Mouse (Mus musculus): ENCODE results near the gene Aagab.

The Aagab gene

DNA sequence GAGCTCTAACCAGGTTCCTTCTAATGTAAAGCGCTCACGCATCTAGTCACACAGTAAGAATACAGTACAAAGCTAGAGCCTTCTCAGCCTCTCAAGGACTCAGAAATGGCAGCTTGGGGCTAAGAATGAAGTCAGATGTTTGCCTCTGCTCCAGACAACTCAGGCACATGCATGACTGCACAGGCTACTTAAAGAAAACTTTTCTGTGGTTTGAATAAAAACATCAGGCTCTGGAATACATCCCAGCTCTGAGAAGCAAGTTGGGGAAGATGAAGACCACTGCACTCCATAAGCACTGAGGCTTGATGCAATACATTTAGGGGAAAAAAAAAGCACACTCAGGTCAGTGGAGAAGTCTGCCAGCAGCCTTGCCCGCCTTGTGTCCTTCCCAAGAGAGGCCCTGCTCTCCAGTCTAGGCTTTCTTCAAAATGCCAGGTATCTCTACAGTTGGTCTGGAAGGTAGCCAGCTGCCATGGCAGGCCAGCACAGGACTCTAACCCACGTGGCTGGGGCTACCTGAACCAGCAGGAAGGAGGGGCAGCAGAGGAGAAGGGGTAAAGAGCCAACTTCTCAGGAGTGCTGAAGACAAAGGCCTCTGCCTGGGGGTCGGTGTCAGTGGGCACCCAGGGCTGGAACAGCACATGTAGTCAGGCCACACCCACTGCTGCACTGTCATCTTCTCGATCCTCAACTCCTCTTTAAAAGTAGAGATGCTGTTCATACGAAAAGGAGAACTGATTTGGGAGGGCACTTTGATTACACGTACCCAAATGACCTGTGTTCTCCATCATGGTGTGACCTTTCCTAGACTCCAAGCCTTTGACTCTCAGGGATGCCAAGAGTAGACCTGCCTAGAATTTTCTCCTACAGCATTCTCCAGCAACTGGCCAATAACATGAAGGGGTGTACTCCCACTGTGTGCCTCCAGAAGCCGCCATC is 45.4 kb downstream of the Aagab start:
- no peak for DNase-seq (ENCODE audit: low spot score in 2 of 2)

DNA sequence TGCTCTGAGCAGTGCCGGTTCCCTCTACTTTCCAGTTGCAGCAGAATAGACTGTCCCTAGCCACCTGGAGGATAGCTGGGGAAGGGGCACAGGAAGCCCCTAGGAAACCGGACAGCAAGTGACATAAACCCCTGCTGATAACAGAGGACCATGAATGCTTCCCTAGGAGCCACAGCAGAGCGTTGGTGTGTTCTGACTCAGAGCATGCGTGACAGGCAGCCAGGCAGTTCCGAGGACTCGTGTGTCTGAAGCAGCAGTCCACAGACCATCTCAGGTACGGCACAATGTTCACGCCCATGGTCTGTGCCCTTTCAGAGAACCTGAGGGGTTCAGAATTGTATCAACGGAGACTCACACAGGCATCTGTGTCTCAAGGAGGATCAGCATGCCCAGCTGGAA is 46.1 kb downstream of the Aagab start:
- DNase-seq (ENCODE audit: low spot score in 2 of 2): no peak

DNA sequence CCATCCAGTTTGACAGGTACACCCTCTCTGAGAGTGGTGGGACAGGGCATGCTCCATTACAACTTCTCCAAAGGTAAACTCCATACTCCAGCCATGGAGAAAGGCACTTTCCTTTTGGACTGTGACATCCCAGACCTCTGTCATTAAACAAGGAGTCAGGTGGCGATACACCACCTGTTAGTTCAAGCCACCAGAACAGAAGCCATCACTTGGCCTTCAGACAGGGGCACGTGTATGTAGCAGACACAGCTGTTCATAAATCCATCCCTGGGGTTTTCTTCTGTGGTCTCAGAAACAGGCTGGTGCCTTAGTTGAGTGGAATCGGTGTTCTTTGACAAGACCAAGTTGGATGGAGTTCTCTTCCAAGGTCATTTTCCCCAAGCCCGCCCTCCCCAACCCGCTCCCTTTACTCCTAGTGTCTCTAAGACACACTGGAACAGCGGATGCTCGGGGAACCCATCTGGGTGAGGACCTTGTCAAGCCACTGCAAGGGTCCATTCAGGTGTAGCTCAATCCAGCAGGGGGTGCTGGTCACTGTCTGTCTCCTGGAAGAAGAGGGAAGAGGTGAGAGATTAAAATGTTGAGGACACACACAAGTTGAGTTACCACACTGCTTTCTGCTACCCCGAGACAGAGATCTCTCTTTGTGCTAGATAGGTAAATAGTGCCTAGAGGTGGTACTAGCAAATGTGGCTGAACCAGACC is 47.5 kb downstream of the Aagab start:
- peak; percentile 29 to 67 for DNase-seq (ENCODE audit: low spot score in 2 of 2)

DNA sequence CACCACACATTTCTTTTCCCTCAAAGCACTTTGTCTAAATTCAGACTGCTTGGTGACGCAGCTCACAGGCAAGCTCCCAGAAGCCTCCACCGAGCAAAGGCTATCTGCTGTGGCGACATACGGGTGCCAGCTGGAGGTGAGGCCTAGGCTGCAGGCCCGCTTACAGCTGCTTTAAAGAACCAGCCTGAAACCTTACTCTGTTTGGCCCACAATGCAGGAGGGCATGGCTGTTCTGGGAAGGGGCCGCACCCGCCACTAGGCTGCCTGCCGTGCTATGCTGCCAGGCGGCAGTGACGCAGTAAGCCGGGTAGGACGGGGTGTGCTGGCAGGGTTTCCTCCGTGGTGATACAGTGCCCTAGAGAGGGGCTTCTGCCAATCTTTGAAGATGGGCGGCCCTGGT is 48.4 kb downstream of the Aagab start:
- DNase-seq (ENCODE audit: low spot score in 2 of 2): no peak

DNA sequence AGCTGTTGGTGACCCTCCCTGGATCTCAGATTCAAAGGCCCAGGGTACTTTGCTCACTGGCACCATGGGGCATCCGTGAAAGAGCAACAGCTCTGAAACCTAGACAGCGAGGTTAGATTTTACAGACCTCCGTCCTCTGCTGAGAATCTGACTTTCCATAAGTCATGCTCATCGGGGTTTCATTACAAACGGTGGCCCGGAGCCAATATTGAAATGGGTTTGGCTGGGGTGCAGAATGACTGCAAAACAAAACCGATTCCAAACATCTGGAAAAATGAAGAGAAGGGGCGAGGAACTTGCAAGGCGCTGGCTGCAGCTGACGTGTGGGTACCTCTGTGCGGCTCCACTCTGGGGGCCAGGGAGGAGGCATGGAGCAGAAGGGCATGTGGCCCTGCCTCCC is 49.1 kb downstream of the Aagab start:
- DNase-seq (ENCODE audit: low spot score in 2 of 2): no peak

DNA sequence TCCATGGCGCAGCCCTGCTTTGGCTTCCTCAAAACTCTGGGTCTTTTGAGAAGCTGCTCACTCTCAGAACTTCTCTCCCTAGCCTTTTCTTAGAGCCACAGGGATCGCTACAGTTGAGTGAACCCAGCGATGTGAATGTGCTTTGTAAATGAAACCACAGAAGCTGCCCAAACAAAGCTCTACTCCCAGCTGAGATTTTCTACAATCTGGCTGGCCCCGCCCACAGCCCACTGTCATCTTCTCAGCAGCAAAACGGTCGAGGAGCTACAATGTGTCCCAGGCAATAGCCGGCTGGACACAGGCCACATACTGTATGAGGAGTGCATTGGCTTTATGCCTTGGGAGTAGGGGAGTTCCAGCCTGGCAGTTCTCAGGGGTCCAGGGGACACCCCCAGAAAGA is 51.2 kb downstream of the Aagab start:
- no peak for DNase-seq (ENCODE audit: low spot score in 2 of 2)

DNA sequence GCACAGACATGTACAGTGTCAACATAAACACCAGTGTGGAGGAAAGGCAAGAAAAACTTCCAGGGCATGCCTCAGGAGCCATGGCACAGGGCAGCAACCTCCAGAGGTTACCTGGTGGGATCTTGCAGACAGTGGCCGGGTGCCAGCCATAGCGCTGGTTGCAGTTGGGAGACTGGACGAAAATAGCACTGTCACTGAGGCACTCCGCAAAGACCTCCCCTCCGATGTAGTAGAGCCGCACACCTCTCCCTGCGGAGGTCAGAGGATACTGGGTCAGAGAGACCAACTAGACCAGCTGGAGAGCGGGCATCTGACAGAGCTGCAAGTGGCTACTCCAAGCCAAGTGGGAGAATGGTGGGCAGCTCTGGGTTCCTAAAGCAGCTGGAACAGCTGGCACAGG is 52.1 kb downstream of the Aagab start:
- DNase-seq (ENCODE audit: low spot score in 2 of 2): no peak

DNA sequence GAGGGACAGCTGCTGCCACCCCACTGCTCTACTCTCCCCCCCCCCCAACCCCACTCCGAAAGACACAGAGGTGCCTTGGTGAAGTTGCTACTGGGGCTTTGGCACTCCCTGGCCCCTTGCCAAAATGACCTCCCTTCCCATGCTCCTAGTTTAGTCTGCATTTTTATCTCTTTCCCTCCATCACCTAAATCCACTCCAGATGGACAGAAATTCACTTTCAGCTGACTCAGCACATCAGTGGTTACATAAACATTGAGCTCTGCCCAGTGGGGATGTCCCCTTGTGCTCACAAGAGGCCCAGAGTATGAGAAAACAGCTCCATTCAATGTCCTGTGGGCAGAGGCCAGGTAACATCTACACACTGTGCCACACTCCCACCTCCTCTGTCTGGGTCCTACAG is 52.6 kb downstream of the Aagab start:
- no peak for DNase-seq (ENCODE audit: low spot score in 2 of 2)

DNA sequence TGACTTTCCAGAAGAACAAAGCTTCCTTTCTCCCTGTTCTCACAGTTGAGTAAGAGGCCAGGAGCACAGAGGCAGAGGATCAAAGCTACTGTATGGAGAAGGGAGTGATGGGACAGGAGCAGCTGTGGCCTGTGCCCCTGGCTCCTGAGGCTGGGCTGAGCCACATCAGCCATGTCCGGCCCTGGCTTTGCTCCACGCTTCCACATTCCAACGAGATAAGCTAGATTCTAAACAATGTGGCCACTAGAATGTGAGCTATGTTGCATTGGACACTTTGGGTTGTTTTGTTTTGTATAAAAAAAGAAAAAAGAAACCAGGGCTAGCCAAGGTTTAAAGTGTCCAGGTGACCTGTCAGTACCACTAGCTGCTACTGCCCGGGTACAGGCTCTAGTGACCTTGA is 54.7 kb downstream of the Aagab start:
- DNase-seq (ENCODE audit: low spot score in 2 of 2): no peak

DNA sequence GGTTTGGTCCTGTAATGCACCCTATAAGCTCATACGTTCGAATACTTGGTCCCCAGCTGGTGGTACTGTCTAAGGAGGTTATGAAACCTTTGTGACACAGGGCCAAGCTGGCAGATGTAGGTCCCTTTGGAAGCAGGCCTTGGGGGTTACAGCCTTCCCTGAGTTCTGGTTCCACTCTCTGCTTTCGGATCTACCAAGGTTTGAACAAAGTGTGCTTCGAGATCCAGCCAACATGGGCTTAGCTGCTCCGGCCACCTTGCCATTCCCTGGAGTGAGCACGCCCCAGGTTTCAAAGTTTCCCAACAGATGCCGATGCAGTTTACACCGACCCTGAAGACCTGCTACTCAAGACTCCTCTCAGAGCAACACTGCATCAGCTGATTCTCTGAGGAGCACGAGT is 56.0 kb downstream of the Aagab start:
- DNase-seq (ENCODE audit: low spot score in 2 of 2): no peak

DNA sequence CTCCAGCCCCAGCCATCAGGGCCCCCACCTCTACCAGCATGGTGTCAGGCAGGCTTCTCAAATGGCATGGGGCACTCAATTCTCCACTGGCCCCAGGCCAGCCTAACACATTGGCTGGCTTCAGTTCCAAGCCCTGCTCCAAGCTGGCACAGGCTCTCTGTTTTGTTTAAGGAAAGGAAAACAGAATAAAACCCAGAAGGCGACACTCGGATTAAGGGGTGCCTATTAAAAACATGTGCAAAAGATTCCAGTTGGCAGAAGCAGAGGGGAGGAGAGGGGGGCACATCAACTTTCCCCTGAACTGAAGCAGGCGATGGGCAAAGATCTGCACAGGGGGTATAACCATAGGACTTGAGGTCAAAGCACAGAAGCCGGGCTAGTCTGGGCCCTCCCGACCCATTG is 56.5 kb downstream of the Aagab start:
- DNase-seq (ENCODE audit: low spot score in 2 of 2): no peak

DNA sequence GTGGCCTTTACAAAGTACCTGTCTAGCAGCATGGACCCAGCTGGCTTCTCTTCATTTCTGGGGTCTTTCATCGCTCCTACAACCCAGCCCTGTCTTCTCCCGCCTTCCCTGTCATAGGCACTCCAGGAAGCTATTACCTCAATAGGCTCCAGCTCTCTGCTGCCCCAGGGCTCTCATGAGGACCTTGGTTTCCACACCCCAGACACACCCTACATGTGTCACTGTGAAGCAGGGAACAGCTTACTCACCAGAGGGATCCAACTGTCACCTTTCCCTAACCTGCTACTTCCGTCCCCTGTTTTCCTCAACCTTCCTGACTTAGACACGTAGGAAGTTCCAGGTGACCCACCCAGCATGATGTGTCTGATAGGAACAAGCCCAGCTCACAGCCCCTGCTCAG is 57.6 kb downstream of the Aagab start:
- DNase-seq (ENCODE audit: low spot score in 2 of 2): no peak

DNA sequence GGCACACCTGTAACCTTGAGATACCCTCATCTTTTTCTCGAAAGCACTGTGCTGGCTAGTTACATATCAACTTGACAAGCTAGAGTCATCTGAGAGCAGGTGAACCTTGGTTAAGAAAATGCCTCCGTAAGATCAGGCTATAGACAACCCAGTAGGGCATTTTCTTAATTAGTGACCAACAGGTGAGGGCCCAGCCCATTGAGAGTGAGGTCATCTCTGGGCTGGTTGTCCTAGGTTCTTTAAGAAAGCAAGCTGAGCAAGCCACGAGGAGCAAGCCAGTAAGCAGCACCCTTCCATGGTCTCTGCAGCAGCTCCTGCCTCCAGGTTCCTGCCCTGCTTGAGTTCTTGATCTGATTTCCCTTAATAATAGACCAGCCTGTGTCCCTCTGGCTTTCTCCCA is 58.2 kb downstream of the Aagab start:
- DNase-seq (ENCODE audit: low spot score in 2 of 2): no peak

DNA sequence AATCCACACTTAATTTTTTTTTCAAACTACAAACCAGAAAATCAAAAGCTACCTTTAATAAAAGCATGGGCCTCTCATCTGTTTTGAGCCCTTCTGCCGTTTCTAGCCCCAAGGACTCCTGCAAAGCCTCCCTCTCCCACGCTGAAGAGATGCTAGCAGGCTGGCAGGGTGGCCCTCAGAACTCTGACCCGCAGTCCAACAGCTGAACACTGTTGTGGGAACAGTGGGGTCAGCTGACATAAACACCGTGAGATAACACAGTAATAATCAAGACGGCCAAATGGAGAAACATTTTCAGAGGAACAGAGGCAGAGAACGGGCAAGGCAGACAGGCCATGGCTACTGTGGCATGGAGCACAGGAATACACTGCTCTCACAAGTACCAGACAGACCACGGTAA is 60.3 kb downstream of the Aagab start:
- DNase-seq (ENCODE audit: low spot score in 2 of 2): no peak

DNA sequence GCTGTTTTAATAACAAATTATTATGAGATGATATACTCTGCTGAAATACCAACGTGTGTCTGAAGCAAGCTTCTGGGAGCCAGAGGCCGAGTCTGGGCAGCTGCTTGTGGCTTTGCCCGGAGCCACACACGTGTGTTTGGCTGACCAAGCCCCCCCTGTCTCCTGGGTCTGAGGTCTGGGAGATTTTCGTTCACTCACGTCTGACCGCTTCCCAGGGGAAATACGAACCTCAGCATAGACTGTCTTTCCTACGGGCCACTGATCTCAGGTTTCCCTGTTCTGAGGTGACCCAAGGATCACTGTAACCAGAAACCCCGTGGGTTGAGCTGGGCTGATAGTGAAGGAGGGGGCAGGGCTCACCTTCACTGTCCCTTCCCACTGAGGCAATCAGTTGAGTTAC is 60.8 kb downstream of the Aagab start:
- DNase-seq (ENCODE audit: low spot score in 2 of 2): no peak

DNA sequence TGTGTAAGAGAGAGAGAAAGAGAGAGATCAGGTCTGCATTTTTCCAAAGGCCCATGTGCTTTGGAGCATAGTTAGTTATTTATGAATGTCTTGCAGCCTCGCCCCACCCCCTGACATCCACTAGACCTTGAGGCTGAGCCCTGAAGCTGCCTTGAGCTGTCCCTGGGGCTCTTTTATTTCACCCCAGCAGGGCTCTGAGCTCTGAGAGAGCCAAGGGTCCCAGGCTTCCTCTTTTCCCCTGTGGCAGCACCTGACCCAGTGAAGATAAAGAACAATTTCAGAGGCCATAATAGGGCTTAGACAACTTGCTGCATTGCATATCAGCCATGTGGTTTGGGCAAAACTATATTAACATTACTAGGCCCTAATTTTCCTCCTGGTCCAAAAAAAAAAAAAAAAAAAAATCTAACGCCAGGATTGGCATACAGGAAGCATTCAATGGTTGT is 61.9 kb downstream of the Aagab start:
- no peak for DNase-seq (ENCODE audit: low spot score in 2 of 2)

DNA sequence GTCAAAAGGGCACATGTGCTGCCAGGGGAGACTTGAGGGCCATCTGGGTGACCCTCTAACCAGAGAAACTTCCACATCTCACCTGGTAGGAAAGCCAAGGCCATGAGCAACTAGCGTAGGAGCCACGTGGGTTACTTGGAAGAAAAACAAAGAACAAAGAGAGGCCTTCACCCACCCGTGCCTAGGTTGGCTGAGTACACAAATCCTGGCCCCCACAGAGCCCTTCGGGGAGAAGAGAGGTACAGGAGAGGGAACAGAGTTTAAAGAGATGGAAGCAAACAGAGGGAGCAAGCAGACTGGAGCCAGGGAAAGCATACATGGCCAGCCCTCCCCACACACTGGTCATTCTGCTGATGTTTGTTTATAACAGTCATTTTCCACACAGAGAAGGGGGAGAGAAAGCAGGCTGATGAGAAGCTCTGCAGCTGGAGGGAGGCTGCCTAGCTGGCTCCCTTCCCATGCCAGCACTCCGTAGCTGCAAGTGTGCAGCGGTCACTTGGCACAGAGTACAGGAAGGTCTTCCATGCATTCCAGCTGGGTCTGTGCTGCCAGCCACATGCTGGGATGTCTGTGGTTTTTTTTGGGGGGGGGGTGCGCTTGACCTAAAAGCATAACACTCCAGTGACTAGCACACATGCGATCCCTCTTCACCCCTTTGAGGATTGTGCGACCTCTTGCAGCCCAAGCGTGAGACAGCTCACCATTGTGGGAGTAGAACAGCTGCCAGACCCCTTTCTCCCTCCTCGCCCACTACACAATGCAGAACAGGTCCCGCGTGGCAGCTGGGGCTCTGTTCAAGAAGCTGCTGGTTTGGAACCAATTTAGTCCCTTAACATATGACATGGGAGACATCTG is 62.6 kb downstream of the Aagab start:
- DNase-seq (ENCODE audit: low spot score in 2 of 2): no peak

DNA sequence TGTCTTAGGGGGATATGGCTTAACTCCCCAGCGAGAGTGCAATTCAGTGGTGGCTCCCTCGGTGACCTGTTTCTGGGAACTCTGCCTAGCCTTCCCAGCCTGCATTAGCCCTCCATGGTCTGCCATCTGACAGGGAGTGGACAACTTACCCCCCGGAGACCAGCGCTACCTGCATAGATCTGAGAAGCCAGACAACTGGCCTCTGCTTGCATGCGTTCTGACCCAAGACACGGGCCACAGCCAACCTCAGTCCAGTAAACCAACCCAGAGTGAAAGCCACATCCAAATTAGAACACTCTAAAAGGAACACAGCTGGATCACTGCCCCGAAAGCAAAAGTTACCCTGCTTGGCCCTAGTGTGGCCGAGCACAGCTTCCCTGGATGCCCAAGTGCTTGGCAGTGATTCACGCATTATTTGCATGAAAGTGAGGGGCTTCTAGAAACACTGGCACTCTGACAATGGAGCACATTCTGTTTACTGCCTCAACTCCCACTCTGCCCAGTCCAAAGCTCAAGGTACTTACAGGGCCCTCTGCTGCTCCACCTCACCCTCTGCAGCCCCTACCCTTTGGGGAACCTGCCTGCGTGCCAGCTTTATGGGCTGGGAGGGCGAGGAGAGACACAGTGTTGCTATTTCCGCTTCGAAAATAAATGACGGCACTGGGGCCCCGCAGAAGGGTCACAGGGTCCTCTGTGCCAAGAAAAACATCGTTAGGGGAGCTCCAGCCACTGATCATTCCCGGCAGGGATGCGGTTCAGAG is 64.3 kb downstream of the Aagab start:
- DNase-seq (ENCODE audit: low spot score in 2 of 2): no peak

DNA sequence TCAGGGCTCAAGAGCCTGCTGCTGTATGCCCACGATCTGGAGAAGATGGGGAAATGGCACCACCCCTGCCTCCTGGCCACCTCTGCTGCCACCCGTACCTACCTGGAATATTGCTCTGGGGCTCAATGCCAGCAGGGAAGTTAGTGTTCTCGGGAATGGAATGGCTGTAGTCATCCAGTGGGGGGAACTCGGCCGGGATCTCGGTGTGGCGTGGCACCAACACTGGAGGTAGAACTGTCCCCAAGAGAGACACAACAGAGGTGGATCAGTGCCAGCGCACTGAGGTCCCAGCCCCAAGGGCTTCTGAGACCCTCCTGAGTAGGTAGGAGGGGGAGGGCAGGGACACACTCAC is 64.9 kb downstream of the Aagab start:
- DNase-seq (ENCODE audit: low spot score in 2 of 2): no peak

DNA sequence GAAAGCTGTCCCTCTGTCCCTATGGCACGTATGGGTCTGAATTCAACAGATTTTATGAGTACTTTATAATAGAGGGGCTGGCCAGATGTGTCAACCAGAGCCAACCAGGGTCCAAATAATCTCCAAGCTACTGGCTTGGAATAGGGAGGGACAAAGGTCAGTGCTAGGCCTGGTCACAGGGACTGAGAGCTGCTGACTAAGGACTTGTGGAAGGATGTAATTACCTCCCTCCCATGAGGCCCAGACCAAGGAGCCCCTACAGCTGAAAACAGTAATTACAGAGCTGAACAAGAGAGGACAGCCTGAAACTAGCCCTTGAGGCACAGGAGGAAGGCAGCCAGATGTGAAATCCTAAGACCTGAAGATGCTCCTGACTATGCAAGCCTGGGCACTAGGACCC is 66.2 kb downstream of the Aagab start:
- DNase-seq (ENCODE audit: low spot score in 2 of 2): no peak

DNA sequence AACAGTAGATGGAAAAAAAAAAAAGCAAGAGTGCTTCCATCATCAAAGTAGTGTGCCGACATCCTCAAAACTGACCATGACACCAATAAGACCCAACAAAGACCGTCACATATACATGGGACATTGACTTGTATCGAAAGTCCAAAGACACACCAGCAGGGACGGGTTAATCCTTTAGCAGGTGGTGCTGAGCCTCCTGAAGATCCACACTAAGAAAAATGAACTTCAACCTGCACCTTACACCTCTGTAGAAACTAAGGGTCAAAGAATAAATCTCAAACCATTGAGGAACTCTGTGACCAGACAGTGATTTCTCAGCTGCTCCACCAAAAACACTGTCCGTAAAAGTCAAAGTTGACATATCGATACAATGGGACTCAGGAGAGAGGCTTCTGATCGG is 67.4 kb downstream of the Aagab start:
- no peak for DNase-seq (ENCODE audit: low spot score in 2 of 2)
